Mouse (Mus musculus) embryonic stem cell, embryonic (primary cell): ENCODE data around the gene Bpifa5.
"Not testable (repeated sequence)": the region's sequence is repeated elsewhere in the genome, so short reads cannot be mapped to it uniquely, and the experiment has no call there.

ENCODE experiments used
- CTCF ChIA-PET, 4 experiments: fragments of 300-600 bp in 2 of 4; fragments of 350-600 bp in 2 of 4; sonication (Branson Sonifier 250); formaldehyde crosslinking; loops; one replicate each; lab custom pipeline; 2022; ENCODE audit warnings: inconsistent platforms in 2 of 4; lab: Charles Lee
- POLR2A ChIA-PET, 4 experiments: fragments of 300-600 bp in 2 of 4; fragments of 350-600 bp in 2 of 4; sonication (Branson Sonifier 250); formaldehyde crosslinking; loops; one replicate each; lab custom pipeline; 2022; ENCODE audit warnings: antibody characterized with exemption in 4 of 4, inconsistent platforms in 1 of 4; lab: Charles Lee

The Bpifa5 gene

DNA sequence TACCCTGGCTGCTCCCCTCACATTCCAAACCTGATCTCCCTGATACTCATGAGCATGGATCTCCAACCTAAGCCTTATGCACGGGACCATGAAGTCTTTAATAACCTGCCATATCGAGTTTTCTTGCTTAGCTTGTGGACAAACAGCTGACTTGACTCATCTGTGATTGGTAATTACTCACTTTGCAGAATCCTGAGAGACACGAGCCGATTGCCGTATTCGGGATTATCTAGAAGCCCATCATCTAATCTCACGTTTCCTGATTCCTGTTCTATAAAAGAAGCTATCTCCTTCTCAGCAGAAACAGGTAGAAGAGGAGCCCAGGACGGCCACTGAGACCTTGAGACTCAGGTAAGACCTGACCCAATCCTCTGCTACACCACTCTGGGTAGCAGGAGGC, at the start of gene Bpifa5:
Gene Bpifa5, plus strand, starts transcription at position 301 of the 400 bp plus-strand sequence.
- CTCF ChIA-PET: interaction anchor here in 1 of 4 experiments (0.6 kb wide), 1 partner anchor 208 kb away, joined by 3 read pairs; no protein-coding TSS in a partner anchor
- POLR2A ChIA-PET: interaction anchor here in 1 of 4 experiments (0.6 kb wide), 1 partner anchor 1705 kb away, joined by 3 read pairs; no protein-coding TSS in a partner anchor

DNA sequence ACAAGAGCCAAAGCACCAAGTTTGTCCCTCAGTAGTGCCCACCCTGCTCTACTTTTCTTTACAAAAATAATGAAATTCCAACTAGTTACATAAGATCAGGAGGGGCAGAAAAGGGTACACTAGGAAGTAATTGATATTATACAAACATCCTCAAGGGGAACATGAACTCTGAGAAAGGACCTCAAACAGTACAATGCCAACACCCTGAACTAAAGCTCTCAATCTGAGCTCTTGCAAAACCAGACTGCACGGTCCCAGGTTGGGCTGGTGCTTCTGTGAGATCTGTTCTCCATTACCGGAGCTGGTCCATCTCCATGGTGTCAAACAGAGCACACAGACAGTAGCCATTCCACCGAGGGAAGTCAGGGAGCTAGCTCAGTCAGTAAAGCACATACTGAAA, 45.0 kb upstream of the Bpifa5 start:
- CTCF ChIA-PET: no interaction called here
- POLR2A ChIA-PET: no interaction called here

- ChIA-PET POLR2A (no interaction called here), CTCF (no interaction called here)
These were observed 32.3 kb upstream of the Bpifa5 start, which contains the start of gene Bpifa3 for GRCm38 (mm10) chr2:154130120-154130519. TSS of gene Bpifa3 (plus strand) at chr2:154130336.

- POLR2A ChIA-PET: interaction anchor here in 1 of 4 experiments (0.7 kb wide), 1 partner anchor 62 kb away, joined by 3 read pairs; no protein-coding TSS in a partner anchor
- CTCF ChIA-PET: interaction anchor here in 2 of 4 experiments (0.9 kb wide), 2 partner anchors 16 to 189 kb away, joined by 3 to 4 read pairs; no protein-coding TSS in a partner anchor
These were observed 19.8 kb upstream of the Bpifa5 start, which contains the start of gene Bpifa1 for GRCm38 (mm10) chr2:154142580-154142979. TSS of gene Bpifa1 (plus strand) at chr2:154142880.

- CTCF ChIA-PET: interaction anchor here in 1 of 4 experiments (0.7 kb wide), 1 partner anchor 9 kb away, joined by 3 read pairs; no protein-coding TSS in a partner anchor
- POLR2A ChIA-PET: no interaction called here
These were observed 18.7 kb upstream of the Bpifa5 start for GRCm38 (mm10) chr2:154143735-154144134.

GRCm38 (mm10) chr2:154147496-154147895, 14.9 kb upstream of the Bpifa5 start:
- ChIA-PET POLR2A (no interaction called here), CTCF (no interaction called here)

DNA sequence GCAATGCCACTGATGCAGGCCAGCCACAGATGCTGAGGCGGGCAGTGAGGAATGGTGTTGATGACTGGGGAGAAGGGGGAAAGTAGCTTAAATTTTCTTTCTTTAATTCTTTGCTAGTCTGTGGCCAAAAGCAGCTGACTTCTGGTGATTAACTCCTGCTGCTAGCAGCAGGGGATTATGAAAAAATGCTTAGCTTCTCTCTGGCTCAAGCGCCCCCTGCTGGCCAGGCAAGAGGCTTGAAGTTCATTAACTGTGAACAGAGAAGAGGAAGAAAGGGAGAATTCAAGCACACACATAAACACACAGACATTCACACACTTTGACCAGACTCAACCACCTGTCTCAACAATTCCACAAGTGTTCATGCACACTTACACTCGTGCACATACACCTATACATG, 4.0 kb upstream of the Bpifa5 start:
- CTCF ChIA-PET: interaction anchor here (0.6 to 1.8 kb wide), 44 partner anchors 8 to 1669 kb away, joined by 3 to 9 read pairs (median 3); partner anchors contain the start of genes Bpifb5 (in 2 of the 4) and Bpifa1 (in 1 of the 4)
- POLR2A ChIA-PET: interaction anchor here in 1 of 4 experiments (1.1 kb wide), 1 partner anchor 13 kb away, joined by 3 read pairs; no protein-coding TSS in a partner anchor

GRCm38 (mm10) chr2:154163306-154163705, 899 bp downstream of the Bpifa5 start:
- POLR2A ChIA-PET: no interaction called here

GRCm38 (mm10) chr2:154169172-154169571, 6.8 kb downstream of the Bpifa5 start:
- CTCF ChIA-PET: interaction anchor here in 3 of 4 experiments (0.7 to 1.8 kb wide), 6 partner anchors 10 to 278 kb away, joined by 3 to 6 read pairs (median 4); no protein-coding TSS in a partner anchor

More at GRCm38 (mm10) chr2:154163306-154163705, 899 bp downstream of the Bpifa5 start:
- CTCF ChIA-PET: no interaction called here

GRCm38 (mm10) chr2:154171621-154172020, 9.2 kb downstream of the Bpifa5 start:
- POLR2A ChIA-PET: interaction anchor here in 1 of 4 experiments (1.0 kb wide), 1 partner anchor 13 kb away, joined by 3 read pairs; no protein-coding TSS in a partner anchor
- CTCF ChIA-PET: interaction anchor here in 1 of 4 experiments (1.7 kb wide), 1 partner anchor 14 kb away, joined by 5 read pairs; no protein-coding TSS in a partner anchor

More at GRCm38 (mm10) chr2:154169172-154169571, 6.8 kb downstream of the Bpifa5 start:
- POLR2A ChIA-PET: interaction anchor here in 1 of 4 experiments (0.5 kb wide), 1 partner anchor 19 kb away, joined by 4 read pairs; no protein-coding TSS in a partner anchor

GRCm38 (mm10) chr2:154173313-154173712, 10.9 kb downstream of the Bpifa5 start:
- CTCF ChIA-PET: interaction anchor here in 1 of 4 experiments (0.6 kb wide), 1 partner anchor 238 kb away, joined by 3 read pairs; no protein-coding TSS in a partner anchor
- POLR2A ChIA-PET: no interaction called here

DNA sequence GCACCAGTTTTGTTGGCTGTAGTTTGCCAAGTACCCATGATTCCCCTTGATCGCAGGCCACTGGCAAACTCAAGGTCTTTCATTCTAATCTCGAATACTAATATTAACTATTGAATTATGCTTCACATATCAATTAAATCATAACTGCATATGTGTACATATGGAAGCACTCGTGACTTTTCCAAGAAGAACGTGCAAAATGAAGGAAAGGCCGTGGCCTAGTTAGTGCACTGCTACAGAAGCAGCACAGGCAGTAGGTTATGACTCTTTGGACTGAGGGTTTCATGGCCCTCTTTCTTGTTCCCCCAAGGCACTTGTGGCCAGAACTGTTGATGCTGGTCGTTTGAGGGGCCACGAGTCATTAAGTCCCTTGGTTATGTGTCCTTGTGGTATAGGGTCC, 19.5 kb downstream of the Bpifa5 start:
- POLR2A ChIA-PET, CTCF ChIA-PET: not testable (repeated sequence)

- POLR2A ChIA-PET: interaction anchor here in 1 of 4 experiments (1.5 kb wide), 1 partner anchor 40 kb away, joined by 3 read pairs; no protein-coding TSS in a partner anchor
- CTCF ChIA-PET: interaction anchor here in 3 of 4 experiments (0.6 to 1.0 kb wide), 3 partner anchors 24 to 360 kb away, joined by 3 read pairs; no protein-coding TSS in a partner anchor
These were observed 20.7 kb downstream of the Bpifa5 start for GRCm38 (mm10) chr2:154183061-154183460.

DNA sequence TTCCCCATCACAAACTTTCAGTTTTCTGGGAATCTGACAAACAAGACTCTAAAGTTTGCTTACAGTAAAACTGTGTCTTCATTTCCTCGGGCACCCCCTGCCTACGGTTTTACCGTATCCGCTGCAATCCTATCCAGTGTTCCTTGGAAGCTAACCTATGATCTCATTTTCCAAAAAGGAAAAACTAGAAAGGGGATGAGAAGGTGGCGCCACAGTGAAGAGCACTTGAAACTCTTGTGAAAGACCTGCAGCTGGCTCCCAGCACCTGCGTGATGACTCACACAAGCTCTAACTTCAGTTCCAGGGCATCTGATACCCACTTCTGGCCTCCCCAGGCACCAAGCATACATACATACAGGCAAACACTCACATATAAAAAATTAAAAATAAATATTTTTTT, 22.9 kb downstream of the Bpifa5 start:
- ChIA-PET POLR2A (no interaction called here), CTCF (interaction anchor here (0.6 to 1.7 kb wide), 6 partner anchors 23 to 550 kb away, joined by 3 to 7 read pairs (median 3); no protein-coding TSS in a partner anchor)

DNA sequence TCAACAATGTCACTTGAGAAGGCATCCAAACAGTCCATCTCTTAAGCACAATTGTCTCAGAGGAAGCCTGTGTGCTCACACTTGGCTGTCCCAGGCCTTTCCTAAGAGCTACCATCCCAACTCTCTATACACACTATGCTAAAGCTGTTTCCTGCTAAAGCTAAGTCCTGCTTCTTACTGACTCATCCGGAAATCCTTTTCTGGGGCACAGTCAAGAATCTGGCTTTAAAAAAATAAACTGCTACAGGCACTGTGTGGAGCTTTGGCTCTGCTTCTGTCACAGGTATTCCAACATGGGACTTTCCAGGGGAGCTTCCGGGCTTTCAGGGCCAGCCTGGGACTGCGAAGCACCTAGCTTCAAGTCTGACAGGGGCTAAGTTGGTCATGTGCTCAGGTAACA, 23.3 kb downstream of the Bpifa5 start:
- ChIA-PET CTCF (interaction anchor here (0.6 to 1.7 kb wide), 8 partner anchors 23 to 549 kb away, joined by 3 to 15 read pairs (median 4); no protein-coding TSS in a partner anchor), POLR2A (interaction anchor here in 1 of 4 experiments (0.6 to 0.8 kb wide), 2 partner anchors 9 to 337 kb away, joined by 4 to 17 read pairs; no protein-coding TSS in a partner anchor)

DNA sequence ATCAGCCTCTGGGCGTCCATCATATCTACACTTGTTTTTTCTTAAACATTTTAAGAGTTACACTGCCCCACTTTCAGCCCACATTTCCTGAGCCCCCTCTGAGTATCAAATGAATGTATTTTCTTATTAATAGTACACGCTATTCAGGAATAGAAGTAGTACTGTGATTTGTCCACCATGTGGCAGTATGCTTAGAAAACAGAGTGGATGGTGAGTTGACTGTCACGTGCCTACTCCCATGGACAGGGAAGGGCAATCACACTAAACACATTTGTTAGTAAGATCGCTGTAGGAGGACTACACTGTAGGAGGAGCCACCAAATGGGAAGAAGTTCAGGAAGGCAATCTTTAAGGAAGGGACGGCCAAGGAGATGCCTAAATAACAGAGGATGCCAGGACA, 25.1 kb downstream of the Bpifa5 start:
- CTCF ChIA-PET: interaction anchor here (0.5 to 2.1 kb wide), 6 partner anchors 19 to 113 kb away, joined by 3 to 9 read pairs (median 6); no protein-coding TSS in a partner anchor
- POLR2A ChIA-PET: interaction anchor here in 2 of 4 experiments (0.8 to 1.3 kb wide), 2 partner anchors 9 to 185 kb away, joined by 3 read pairs; partner anchors contain the start of gene Cdk5rap1 (in 1 of the 2)

GRCm38 (mm10) chr2:154189877-154190434, 27.5 kb downstream of the Bpifa5 start:
- ChIA-PET CTCF (interaction anchor here in 2 of 4 experiments (0.5 to 0.8 kb wide), 2 partner anchors 20 to 31 kb away, joined by 3 read pairs; no protein-coding TSS in a partner anchor), POLR2A (interaction anchor here in 1 of 4 experiments (0.8 kb wide), 1 partner anchor 38 kb away, joined by 3 read pairs; no protein-coding TSS in a partner anchor)

GRCm38 (mm10) chr2:154190546-154191258, 28.3 kb downstream of the Bpifa5 start, which contains the start of gene Bpifb1:
TSS of gene Bpifb1 (plus strand) at chr2:154190818.
- ChIA-PET POLR2A (interaction anchor here in 1 of 4 experiments (0.7 kb wide), 1 partner anchor 257 kb away, joined by 4 read pairs; no protein-coding TSS in a partner anchor), CTCF (interaction anchor here in 3 of 4 experiments (0.5 to 1.2 kb wide), 6 partner anchors 17 to 843 kb away, joined by 3 to 4 read pairs (median 3); no protein-coding TSS in a partner anchor)
